Mouse (Mus musculus): ENCODE results near the gene Galk2. TPM values are rescaled to one million over a fixed set of nuclear protein-coding genes. Genes with fewer than 3 reads are reported as not detected.
A peak's percentile ranks its signal among the peaks of the same experiment; 100 is the strongest.

Galk2 gene
- polyA plus RNA-seq, 1 experiment from 2014 or later = 35.2 TPM

DNA sequence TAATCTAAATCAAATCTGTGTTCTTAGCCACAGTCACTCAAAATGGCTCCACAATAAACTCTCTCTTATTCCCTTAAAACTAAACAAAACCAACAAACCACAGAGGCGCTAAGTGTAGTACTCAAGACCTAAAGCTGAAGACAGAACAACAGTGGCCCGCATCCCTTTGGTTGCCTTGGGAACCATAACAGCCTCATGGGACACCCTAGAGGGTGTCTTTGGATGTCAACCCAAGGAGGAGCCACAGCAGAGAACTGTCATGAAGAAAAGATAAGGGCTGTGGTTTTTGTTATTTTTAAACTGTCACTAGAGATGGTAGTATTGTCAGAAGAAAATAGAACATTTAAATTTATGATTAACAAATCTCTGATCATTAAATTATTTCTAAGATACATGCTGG is 147.8 kb downstream of the Galk2 start:
- Histone ChIP-seq H3K4me3 (ENCODE audit: low read depth, low read length) (no peak overlapping the region), H3K4me2 (no peak overlapping the region), H3K27ac (ENCODE audit: low read depth, low read length) (no peak overlapping the region), H3K27me3 (ENCODE audit: control insufficient read depth, insufficient read depth, low read length) (no peaks in the 10 kb centered on the region), H3K9ac (ENCODE audit: low read depth, low read length) (no peak overlapping the region), H3K4me1 (ENCODE audit: control insufficient read depth, insufficient read depth, low read length) (no peaks in the 10 kb centered on the region; the same call in 1 of the 2 replicates), H3K9me3 (replicated peaks; ENCODE audit: control insufficient read depth, low read length) (no peaks in the 10 kb centered on the region), H3K36me3 (ENCODE audit: control insufficient read depth, insufficient read depth, low read length) (no peaks in the 10 kb centered on the region)
- WGBS (ENCODE audit: insufficient replicate concordance) = 70% methylated on average over 2 of the region's 2 CpGs
- ATAC-seq (replicated peaks; ENCODE audit: insufficient number of reproducible peaks, low FRiP score, low TSS enrichment) = no peak

DNA sequence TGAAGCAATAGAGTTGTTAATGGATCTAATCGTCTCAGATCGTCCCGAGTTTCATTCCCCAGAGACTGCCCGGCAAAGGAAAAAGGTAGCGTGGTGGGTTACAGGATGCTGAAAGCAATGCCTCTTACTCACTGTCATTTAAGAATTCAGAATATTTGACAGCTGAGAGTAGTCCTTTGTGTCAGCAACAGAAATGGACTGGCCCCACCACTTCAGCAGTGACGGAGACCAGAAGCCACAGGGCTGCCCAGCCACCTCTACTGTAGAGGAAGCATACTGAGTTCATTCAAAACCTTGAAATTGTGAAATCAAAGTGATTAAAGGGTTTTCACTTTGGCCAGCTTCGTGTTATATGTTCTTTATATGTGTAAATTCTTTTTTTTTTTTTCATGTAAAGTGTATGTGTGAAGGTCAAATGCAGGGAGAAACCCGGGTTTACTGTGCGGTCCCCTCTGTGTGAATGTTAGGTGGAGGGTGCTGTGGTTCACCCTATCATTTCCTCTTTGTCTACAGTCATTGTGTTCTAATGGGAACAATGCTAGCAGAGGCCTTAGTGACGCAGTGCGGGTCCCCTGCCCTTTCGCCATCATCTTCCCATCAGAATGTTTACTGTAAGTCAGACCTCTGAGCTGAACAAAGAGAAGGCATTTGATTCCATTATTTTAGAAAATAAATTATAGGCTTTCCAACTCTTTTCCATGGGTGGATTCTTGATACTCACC is 156.2 kb downstream of the Galk2 start:
- Histone ChIP-seq H3K36me3 (ENCODE audit: control insufficient read depth, insufficient read depth, low read length) (no peaks in the 10 kb centered on the region), H3K4me1 (ENCODE audit: control insufficient read depth, insufficient read depth, low read length) (peaks cover 3% of the 10 kb centered on the region; the same call in 1 of the 2 replicates), H3K27ac (ENCODE audit: low read depth, low read length) (peak overlapping the region; percentile 74), H3K27me3 (ENCODE audit: control insufficient read depth, insufficient read depth, low read length) (no peaks in the 10 kb centered on the region), H3K9ac (ENCODE audit: low read depth, low read length) (no peak overlapping the region), H3K4me3 (ENCODE audit: low read depth, low read length) (no peak overlapping the region), H3K9me3 (replicated peaks; ENCODE audit: control insufficient read depth, low read length) (no peaks in the 10 kb centered on the region), H3K4me2 (no peak overlapping the region)
- WGBS (ENCODE audit: insufficient replicate concordance) = 39% methylated on average over 12 of the region's 12 CpGs
- ATAC-seq (replicated peaks; ENCODE audit: insufficient number of reproducible peaks, low FRiP score, low TSS enrichment) = no peak; the same call in 1 of the 2 replicates

DNA sequence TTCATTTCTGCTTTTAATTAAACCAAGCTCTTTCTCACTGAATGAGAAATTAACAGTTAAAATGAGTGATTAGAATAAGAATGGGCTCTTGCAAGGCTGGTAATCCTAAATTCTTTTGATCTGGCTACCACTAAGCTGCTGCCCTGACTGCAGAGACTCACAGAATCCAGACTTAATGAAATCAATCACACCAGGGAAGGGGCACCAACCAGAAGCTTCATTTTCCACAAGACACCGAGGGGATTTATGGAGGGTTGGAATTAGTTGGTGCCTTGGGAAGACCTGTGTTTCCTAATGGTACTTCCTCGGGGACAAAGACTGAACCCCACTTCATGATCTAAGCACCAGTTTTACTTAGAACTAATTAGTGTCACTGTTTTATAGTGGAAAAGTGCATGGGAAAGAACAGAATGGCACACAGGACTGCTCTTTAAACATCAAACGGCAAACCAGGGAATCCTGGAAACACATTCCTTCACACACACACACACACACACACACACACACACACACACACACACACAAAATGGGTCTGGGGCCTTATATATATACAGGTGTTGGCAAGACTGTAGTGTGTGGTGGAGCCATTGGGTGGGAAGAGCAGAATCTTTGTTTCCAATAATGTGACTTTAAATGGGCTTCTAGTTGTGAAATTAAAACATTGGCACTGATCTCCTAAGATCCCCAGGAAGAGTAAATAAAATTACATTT is 157.0 kb downstream of the Galk2 start:
- H3K4me2 ChIP-seq = no peak overlapping the region
- H3K4me3 ChIP-seq (ENCODE audit: low read depth, low read length) = no peak overlapping the region
- ATAC-seq (replicated peaks; ENCODE audit: insufficient number of reproducible peaks, low FRiP score, low TSS enrichment) = no peak
- no peaks in the 10 kb centered on the region for H3K27me3 ChIP-seq (ENCODE audit: control insufficient read depth, insufficient read depth, low read length)
- H3K36me3 ChIP-seq (ENCODE audit: control insufficient read depth, insufficient read depth, low read length) = no peaks in the 10 kb centered on the region
- H3K27ac ChIP-seq (ENCODE audit: low read depth, low read length) = peak overlapping the region; percentile 74; the same call in 1 of the 2 replicates
- peaks cover 3% of the 10 kb centered on the region; the same call in 1 of the 2 replicates for H3K4me1 ChIP-seq (ENCODE audit: control insufficient read depth, insufficient read depth, low read length)
- no peaks in the 10 kb centered on the region for H3K9me3 ChIP-seq (replicated peaks; ENCODE audit: control insufficient read depth, low read length)
- H3K9ac ChIP-seq (ENCODE audit: low read depth, low read length) = no peak overlapping the region
- WGBS (ENCODE audit: insufficient replicate concordance) = 59% methylated on average over 3 of the region's 3 CpGs

- no peak overlapping the region for H3K4me3 ChIP-seq (ENCODE audit: low read depth, low read length)
- no peak overlapping the region for H3K27ac ChIP-seq (ENCODE audit: low read depth, low read length)
- no peaks in the 10 kb centered on the region for H3K27me3 ChIP-seq (ENCODE audit: control insufficient read depth, insufficient read depth, low read length)
- H3K9me3 ChIP-seq (replicated peaks; ENCODE audit: control insufficient read depth, low read length) = no peaks in the 10 kb centered on the region
- no peak overlapping the region for H3K9ac ChIP-seq (ENCODE audit: low read depth, low read length)
- H3K36me3 ChIP-seq (ENCODE audit: control insufficient read depth, insufficient read depth, low read length) = no peaks in the 10 kb centered on the region
- ATAC-seq (replicated peaks; ENCODE audit: insufficient number of reproducible peaks, low FRiP score, low TSS enrichment) = no peak
- H3K4me1 ChIP-seq (ENCODE audit: control insufficient read depth, insufficient read depth, low read length) = no peaks in the 10 kb centered on the region
- no peak overlapping the region for H3K4me2 ChIP-seq
- 55% methylated on average over 8 of the region's 8 CpGs for WGBS (ENCODE audit: insufficient replicate concordance)
Observed at GRCm38 (mm10) chr2:126031186-126031900, 172.4 kb downstream of the Galk2 start.

DNA sequence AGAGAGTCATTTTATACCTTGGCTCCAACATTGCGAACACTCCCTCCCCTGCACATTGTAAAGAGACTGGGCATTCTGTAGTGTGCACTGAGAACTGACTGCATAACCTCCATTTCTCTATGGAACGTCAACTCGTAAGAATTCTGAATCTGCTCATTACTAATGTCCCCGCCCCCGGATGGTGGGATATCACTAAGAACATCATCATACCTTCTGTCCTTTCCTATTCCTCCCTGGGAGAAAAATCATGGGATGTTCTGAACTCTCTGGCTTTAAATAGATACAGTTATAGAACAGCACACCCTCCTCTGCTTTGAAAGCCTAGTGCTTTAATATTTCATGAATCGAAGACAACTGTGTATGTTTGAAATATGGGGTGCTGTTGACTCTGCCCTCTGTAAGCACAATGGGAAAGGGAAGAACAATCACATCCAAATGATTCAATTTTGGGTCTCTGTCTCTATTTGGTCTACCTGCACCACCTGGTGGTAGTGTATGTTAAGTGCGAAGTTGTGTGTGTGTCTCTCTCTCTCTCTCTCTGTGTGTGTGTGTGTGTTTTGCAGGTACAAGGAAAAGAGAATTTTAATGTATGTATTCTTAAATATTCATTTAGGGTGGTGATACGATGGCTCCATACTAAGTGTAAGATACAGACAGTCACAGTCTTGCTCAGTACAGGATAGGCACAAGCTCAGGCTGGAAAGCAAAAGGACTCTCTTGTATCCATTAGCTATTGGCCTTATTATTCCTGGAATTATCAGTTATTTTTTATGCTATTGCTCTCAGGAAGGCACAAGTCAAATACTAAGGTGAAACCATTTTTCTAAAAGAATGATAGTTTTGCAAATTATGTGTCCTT is 174.4 kb downstream of the Galk2 start:
- 72% methylated on average over 8 of the region's 8 CpGs for WGBS (ENCODE audit: insufficient replicate concordance)

More for the DNA sequence above, 174.4 kb downstream of the Galk2 start:
- Histone ChIP-seq H3K36me3 (ENCODE audit: control insufficient read depth, insufficient read depth, low read length) (no peaks in the 10 kb centered on the region), H3K9me3 (replicated peaks; ENCODE audit: control insufficient read depth, low read length) (no peaks in the 10 kb centered on the region), H3K4me2 (no peak overlapping the region), H3K9ac (ENCODE audit: low read depth, low read length) (no peak overlapping the region), H3K4me1 (ENCODE audit: control insufficient read depth, insufficient read depth, low read length) (no peaks in the 10 kb centered on the region), H3K4me3 (ENCODE audit: low read depth, low read length) (no peak overlapping the region), H3K27me3 (ENCODE audit: control insufficient read depth, insufficient read depth, low read length) (no peaks in the 10 kb centered on the region), H3K27ac (ENCODE audit: low read depth, low read length) (no peak overlapping the region)
- no peak for ATAC-seq (replicated peaks; ENCODE audit: insufficient number of reproducible peaks, low FRiP score, low TSS enrichment)

Other genes starting within 250 kb of the Galk2 start
- 5.2 and 5.3 TPM in 2 replicates for gene Cep152, start 234.0 kb upstream of the Galk2 start, polyA plus RNA-seq (2014; fragmentation: Nextera tagmentation; extraction: Ambion mirVana)
- 182 and 197 TPM in 2 replicates for gene Eid1, start 186.0 kb upstream of the Galk2 start, polyA plus RNA-seq (2014; fragmentation: Nextera tagmentation; extraction: Ambion mirVana)
- gene Shc4, start 135.0 kb upstream of the Galk2 start, polyA plus RNA-seq (2014; fragmentation: Nextera tagmentation; extraction: Ambion mirVana) = 1.2 and 2.0 TPM in 2 replicates
- gene Secisbp2l, start 76.2 kb upstream of the Galk2 start, polyA plus RNA-seq (2014; fragmentation: Nextera tagmentation; extraction: Ambion mirVana) = 16.7 and 18.8 TPM in 2 replicates
- gene Cops2, start within 50 bp of the Galk2 start, polyA plus RNA-seq (2014; fragmentation: Nextera tagmentation; extraction: Ambion mirVana) = 81.9 and 84.1 TPM in 2 replicates
- gene Fgf7, start 175.5 kb downstream of the Galk2 start, polyA plus RNA-seq (2014; fragmentation: Nextera tagmentation; extraction: Ambion mirVana) = 0.31 and 1.1 TPM in 2 replicates

Data from heart, embryonic 11.5 days (tissue).